Mouse (Mus musculus) hindbrain, embryonic 11.5 days (tissue): ENCODE measurements around the gene Pfkfb1. TPM values are rescaled to one million over a fixed set of nuclear protein-coding genes. Genes with fewer than 3 reads are reported as not detected.

Experiments
- ATAC-seq: fragments of 200-750 bp; cut with Nextera tagmentation; 2 replicates; pipeline ENCODE4 v1.8.0; 2017; ENCODE audit warnings: mild to moderate bottlenecking, moderate TSS enrichment, moderate library complexity; ENCODE audit not compliant: low FRiP score
- DNase-seq: peaks from one replicate; pipeline ENCODE4 v3.0.0-alpha.2; 2015; ENCODE audit warnings: low spot score
- H3K27ac ChIP-seq: fragments of 300-500 bp; sonication (generic); 2 replicates; pipeline ENCODE4 v1.5.1; 2014; ENCODE audit warnings: mild to moderate bottlenecking, low read depth, low read length
- H3K27me3 ChIP-seq: fragments of 300-500 bp; sonication (generic); 2 replicates; pipeline ENCODE4 v1.6.1; 2014; ENCODE audit warnings: mild to moderate bottlenecking, low read length, moderate library complexity, mixed read lengths; ENCODE audit not compliant: control insufficient read depth, insufficient read depth
- H3K36me3 ChIP-seq: fragments of 300-500 bp; sonication (generic); 2 replicates; pipeline ENCODE4 v1.6.1; 2014; ENCODE audit warnings: mild to moderate bottlenecking, low read length, moderate library complexity, mixed read lengths; ENCODE audit not compliant: control insufficient read depth, insufficient read depth
- H3K4me1 ChIP-seq: fragments of 300-500 bp; sonication (generic); replicated peaks from 2 replicates; pipeline ENCODE4 v1.6.1; 2014; ENCODE audit warnings: low read length, mixed read lengths; ENCODE audit not compliant: control insufficient read depth, insufficient read depth
- H3K4me2 ChIP-seq: fragments of 300-500 bp; sonication (generic); replicated peaks from 2 replicates; pipeline ENCODE4 v1.6.1; 2014; ENCODE audit warnings: mild to moderate bottlenecking, low read depth, low read length
- H3K4me3 ChIP-seq: fragments of 300-500 bp; sonication (generic); 2 replicates; pipeline ENCODE4 v1.5.1; 2014; ENCODE audit warnings: low read depth, low read length
- H3K9ac ChIP-seq: fragments of 300-500 bp; sonication (generic); 2 replicates; pipeline ENCODE4 v1.6.1; 2014; ENCODE audit warnings: low read depth, low read length
- H3K9me3 ChIP-seq: fragments of 300-500 bp; sonication (generic); 2 replicates; pipeline ENCODE4 v1.6.1; 2016; ENCODE audit warnings: low read length; ENCODE audit not compliant: control insufficient read depth
- WGBS: fragments of 180-500 bp; shearing (Covaris S2); extraction: QIAGEN DNeasy Blood & Tissue Kit; methylation state at CpG from one replicate; pipeline ENCODE4 v1.1.7; 2014; 5-methylcytosine and 5-hydroxymethylcytosine counted together
- polyA plus RNA-seq: library from polyadenylated mRNA; unstranded; fragments of >200 nt; fragmentation: Nextera tagmentation; extraction: Ambion mirVana; gene quantifications from 2 replicates; pipeline ENCODE4 v1.2.1, GENCODE M21; 2014

Gene Pfkfb1
- polyA plus RNA-seq, 1 experiment from 2014 or later: 7.1 TPM

DNA sequence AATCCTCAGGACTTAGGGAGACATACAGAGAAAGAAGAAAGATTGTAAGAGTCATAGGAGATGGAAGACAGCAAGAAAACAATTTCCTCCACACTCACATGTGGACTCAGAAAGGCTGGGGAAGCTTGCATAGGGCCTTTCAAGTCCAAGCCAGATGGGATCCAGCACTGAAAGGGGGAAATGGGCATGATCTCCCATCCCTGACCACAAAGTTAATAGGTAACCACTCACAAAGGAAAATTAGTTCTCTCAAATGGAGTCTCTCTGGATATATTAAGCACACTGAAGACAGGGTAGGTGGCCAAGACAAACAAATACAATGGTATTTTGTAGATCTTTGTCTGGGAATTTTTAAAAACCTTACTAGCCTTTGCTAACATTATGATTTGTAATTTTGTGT, 6.1 kb upstream of the Pfkfb1 start:
- Histone ChIP-seq H3K27ac (no peak overlapping the region), H3K36me3 (no peaks in the 10 kb centered on the region), H3K4me2 (no peak overlapping the region), H3K27me3 (no peaks in the 10 kb centered on the region), H3K9ac (no peak overlapping the region), H3K4me1 (no peaks in the 10 kb centered on the region), H3K9me3 (no peaks in the 10 kb centered on the region), H3K4me3 (no peak overlapping the region)
- DNase-seq (no peak), ATAC-seq (no peak)

DNA sequence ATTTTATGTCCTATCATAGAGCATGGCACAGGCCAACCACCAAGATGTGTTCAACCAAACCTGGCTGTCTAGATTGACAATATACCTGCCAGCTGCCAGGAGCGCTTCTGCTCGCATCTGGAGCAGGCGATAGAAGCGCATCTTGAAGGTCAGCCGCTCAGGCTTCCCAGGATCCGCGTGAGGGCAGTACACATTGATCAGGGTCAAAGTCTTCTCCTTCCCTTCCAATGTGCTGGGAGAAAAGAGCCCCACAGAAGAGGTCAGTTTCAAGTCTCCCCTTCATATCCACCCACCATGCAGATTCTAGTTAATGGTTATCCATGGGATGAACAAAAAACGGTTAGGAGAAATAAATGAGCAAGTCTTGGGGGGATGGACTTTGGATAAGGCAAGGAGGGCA, 2.9 kb upstream of the Pfkfb1 start:
- 94% methylated on average over 8 of the region's 8 CpGs for WGBS
- no peak for DNase-seq
- Histone ChIP-seq H3K36me3 (no peaks in the 10 kb centered on the region), H3K4me1 (no peaks in the 10 kb centered on the region), H3K27me3 (no peaks in the 10 kb centered on the region), H3K27ac (no peak overlapping the region), H3K9ac (no peak overlapping the region), H3K4me3 (no peak overlapping the region), H3K4me2 (no peak overlapping the region), H3K9me3 (no peaks in the 10 kb centered on the region)
- no peak for ATAC-seq

DNA sequence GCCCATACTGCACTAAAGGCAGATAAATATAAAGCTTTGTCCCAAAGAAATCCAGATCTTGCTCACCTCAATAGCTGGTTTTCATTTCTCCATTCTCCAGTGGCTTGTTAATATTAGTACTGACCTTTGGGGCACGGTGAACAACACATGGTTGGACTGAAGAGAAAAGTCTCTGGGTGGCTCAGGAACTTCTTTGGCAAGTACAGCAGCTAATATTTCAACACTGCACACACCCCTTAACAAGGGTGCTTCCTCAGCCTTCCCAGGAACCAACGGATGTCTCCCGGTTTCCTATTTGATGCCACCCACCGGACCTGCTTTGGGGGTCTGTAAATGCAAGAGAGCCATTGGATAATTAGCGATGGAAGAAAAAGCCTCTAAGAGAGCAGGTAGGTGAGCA, 1.7 kb downstream of the Pfkfb1 start, which contains the start of gene Apex2:
TSS of gene Apex2 (minus strand) at position 173 of the 400 bp plus-strand sequence.
- Histone ChIP-seq H3K9ac (no peak within 1 kb of the TSS), H3K9me3 (no peaks in the 10 kb centered on the region), H3K4me1 (no peaks in the 10 kb centered on the region), H3K4me3 (no peak within 1 kb of the TSS; the same call in 1 of the 2 replicates), H3K4me2 (no peak within 1 kb of the TSS), H3K36me3 (no peaks in the 10 kb centered on the region), H3K27me3 (no peaks in the 10 kb centered on the region), H3K27ac (no peak within 1 kb of the TSS)
- 81% methylated on average over 5 of the region's 5 CpGs for WGBS
- DNase-seq (no peak), ATAC-seq (no peak)

DNA sequence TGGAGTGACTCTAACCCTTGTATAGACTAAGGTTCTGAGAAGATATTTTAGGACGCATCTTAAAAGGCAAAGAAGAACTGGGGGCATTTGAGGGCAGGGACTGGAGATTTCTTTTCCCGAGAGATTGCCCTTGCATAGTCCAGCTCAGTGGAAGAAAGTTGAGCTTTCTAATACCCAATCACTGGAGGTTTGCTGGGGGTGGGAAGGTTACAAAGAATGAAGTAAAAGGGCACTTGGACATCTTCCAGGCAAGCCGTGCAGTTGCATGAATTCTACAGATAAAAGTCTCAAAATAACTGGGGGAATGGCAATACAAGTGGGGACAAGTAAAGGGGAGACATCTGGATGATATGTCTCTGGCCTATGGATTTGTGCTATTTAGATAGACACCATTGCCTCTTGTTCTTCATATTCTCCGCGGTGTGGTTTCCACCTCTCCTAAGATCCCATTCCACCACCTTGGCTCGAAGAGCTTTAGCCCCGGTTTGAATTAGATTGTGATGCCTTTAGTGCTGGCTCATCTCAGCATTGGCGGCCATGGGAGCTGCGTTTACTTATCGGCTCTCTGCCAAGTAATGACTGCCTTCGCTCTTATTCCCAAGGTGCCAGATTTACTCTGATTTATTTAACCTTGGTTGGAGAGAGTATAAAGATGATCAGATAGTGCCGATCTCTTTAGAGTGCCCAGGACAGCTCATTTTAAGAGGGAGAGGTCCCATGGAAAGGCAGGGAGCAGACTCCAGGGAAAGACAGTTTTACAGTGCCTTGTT, 5.4 kb downstream of the Pfkfb1 start:
- Histone ChIP-seq H3K9me3 (no peaks in the 10 kb centered on the region), H3K27me3 (no peaks in the 10 kb centered on the region), H3K4me3 (no peak overlapping the region), H3K4me1 (no peaks in the 10 kb centered on the region), H3K4me2 (no peak overlapping the region), H3K9ac (no peak overlapping the region), H3K36me3 (no peaks in the 10 kb centered on the region), H3K27ac (no peak overlapping the region)
- WGBS: 87% methylated on average over 12 of the region's 12 CpGs
- no peak for DNase-seq
- no peak for ATAC-seq

DNA sequence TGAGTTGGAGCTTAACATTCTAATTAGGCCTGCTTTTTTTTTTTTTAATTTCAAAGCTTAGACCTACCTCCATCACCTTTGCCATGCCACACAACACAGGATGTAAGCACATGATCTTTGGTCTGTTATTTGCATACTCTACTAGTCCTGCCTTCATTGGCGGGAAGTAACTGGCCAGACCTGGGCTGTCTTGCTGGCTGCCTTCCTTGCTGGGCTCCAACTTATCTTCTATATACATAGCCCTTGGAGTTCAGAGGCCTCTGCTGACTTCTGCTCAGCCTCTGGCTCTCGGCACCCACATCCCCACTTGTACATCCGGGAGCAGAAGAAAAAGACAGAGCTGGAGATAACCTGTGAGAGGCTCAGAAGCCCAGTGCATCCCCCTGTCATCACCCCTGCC, 6.1 kb downstream of the Pfkfb1 start:
- Histone ChIP-seq H3K4me2 (no peak overlapping the region), H3K27ac (no peak overlapping the region), H3K9me3 (no peaks in the 10 kb centered on the region), H3K4me1 (no peaks in the 10 kb centered on the region), H3K36me3 (no peaks in the 10 kb centered on the region), H3K27me3 (no peaks in the 10 kb centered on the region), H3K9ac (no peak overlapping the region), H3K4me3 (no peak overlapping the region)
- DNase-seq (no peak), ATAC-seq (no peak)
- 93% methylated on average over 3 of the region's 3 CpGs for WGBS

DNA sequence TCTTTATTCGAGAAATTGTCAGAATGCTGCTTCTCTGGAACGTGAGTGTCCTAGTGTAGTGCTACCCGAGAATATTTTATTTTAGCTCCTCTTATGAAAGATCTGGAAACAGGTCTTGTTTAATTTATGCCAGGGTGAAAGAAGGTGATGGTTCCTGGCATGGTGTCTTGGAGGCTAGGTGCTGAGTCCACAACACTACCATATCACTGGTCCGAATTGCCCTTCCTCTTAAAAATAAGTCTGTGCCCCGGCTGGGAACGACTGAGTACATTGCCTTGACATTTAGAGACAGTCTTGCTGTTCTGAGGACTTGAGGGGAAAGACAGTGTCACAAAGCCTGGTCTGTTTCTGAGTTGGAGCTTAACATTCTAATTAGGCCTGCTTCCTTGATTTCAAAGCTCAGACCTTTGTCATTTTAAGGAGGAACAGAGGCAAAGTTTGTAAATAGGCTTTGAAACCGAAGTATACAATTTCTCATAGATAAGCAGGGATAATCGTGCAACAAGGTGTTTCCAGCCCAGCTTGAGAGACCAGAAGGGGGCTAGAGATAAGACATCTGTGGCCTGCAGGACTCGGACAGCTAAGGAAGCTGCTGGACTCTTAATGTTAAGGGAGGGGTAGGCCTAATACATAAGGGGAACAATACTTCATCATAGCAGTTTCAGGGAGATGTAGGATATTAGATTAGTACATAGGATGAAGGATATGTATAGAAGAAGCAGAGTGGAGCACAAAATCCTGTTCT, 7.2 kb downstream of the Pfkfb1 start:
- Histone ChIP-seq H3K27me3 (no peaks in the 10 kb centered on the region), H3K4me2 (no peak overlapping the region), H3K9ac (no peak overlapping the region), H3K9me3 (no peaks in the 10 kb centered on the region), H3K4me1 (no peaks in the 10 kb centered on the region), H3K36me3 (no peaks in the 10 kb centered on the region), H3K27ac (no peak overlapping the region), H3K4me3 (no peak overlapping the region)
- DNase-seq (no peak), ATAC-seq (no peak)
- 84% methylated on average over 9 of the region's 9 CpGs for WGBS

DNA sequence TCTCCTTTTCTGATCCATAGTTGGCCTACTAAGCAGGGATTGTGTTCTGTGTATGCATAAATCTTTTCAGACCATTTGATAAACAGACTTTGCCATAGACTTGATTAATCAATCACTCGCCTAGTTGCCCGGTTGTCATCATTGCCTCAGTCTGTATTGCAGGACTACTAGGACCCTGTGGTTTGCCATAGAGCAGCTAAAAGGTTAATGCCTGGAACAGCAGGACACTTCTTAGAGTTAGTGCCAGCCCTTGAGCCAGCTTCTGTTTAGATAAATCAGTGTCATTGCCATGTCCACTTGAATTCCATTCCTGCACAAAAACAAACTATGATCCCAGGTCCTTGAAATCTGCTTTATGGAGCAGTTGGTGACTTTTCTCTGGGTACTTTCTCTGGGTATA, 10.9 kb downstream of the Pfkfb1 start:
- ATAC-seq (no peak), DNase-seq (no peak)
- Histone ChIP-seq H3K4me2 (no peak overlapping the region), H3K9ac (no peak overlapping the region), H3K4me3 (no peak overlapping the region), H3K9me3 (no peaks in the 10 kb centered on the region), H3K27me3 (no peaks in the 10 kb centered on the region), H3K27ac (no peak overlapping the region), H3K4me1 (no peaks in the 10 kb centered on the region), H3K36me3 (no peaks in the 10 kb centered on the region)
- WGBS: 78% methylated on average over 2 of the region's 2 CpGs

DNA sequence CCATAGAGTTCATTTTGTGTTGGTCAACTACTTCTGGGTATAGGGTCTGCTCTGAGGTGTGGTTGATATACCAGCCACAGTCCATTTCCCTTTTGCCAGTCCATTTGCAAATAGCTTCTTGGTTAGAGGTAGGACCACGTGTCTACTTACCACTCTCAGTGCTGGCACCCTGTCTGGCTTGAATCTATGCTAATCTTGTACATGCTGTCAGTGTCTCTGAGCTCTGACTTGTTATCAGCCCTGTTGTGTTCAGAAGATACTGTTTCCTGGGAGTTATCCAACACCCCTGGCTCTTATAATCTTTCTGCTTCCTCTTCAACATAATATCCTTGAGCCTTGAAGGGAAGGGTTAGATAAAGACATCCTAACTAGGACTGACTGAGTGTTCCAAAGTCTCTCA, 48.4 kb downstream of the Pfkfb1 start:
- Histone ChIP-seq H3K4me1 (no peaks in the 10 kb centered on the region), H3K27ac (no peak overlapping the region), H3K27me3 (no peaks in the 10 kb centered on the region), H3K4me2 (no peak overlapping the region), H3K9me3 (no peaks in the 10 kb centered on the region), H3K9ac (no peak overlapping the region), H3K4me3 (no peak overlapping the region), H3K36me3 (no peaks in the 10 kb centered on the region)
- no peak for DNase-seq
- no peak for ATAC-seq
- WGBS: 71% methylated on average over 1 of the region's 1 CpGs
